Mouse (Mus musculus) heart, embryonic 13.5 days (tissue): ENCODE data around the gene Tmem200a. TPM values are rescaled to one million over a fixed set of nuclear protein-coding genes. Genes with fewer than 3 reads are reported as not detected.

Experiments used
- ATAC-seq: fragments of 200-750 bp; cut with Nextera tagmentation; 2 replicates; pipeline ENCODE4 v1.8.0; 2017; ENCODE audit warnings: moderate TSS enrichment; ENCODE audit not compliant: insufficient number of reproducible peaks, low FRiP score, low TSS enrichment; ENCODE audit errors: extremely low read depth
- H3K27ac ChIP-seq: fragments of 300-500 bp; sonication (generic); replicated peaks from 2 replicates; pipeline ENCODE4 v1.5.1; 2015; ENCODE audit warnings: moderate library complexity, mild to moderate bottlenecking, inconsistent platforms
- H3K27me3 ChIP-seq: fragments of 300-500 bp; sonication (generic); replicated peaks from 2 replicates; pipeline ENCODE4 v1.6.1; 2015; ENCODE audit warnings: mild to moderate bottlenecking, inconsistent platforms
- H3K36me3 ChIP-seq: fragments of 300-500 bp; sonication (generic); 2 replicates; pipeline ENCODE4 v1.6.1; 2015; ENCODE audit warnings: mild to moderate bottlenecking, inconsistent platforms
- H3K4me1 ChIP-seq: fragments of 300-500 bp; sonication (generic); 2 replicates; pipeline ENCODE4 v1.6.1; 2015; ENCODE audit warnings: inconsistent platforms
- H3K4me2 ChIP-seq: fragments of 300-500 bp; sonication (generic); 2 replicates; pipeline ENCODE4 v1.6.1; 2015; ENCODE audit warnings: inconsistent platforms, mild to moderate bottlenecking, moderate library complexity
- H3K4me3 ChIP-seq: fragments of 300-500 bp; sonication (generic); 2 replicates; pipeline ENCODE4 v1.5.1; 2015; ENCODE audit warnings: moderate library complexity, mild to moderate bottlenecking, inconsistent platforms
- H3K9ac ChIP-seq: fragments of 300-500 bp; sonication (generic); 2 replicates; pipeline ENCODE4 v1.6.1; 2015; ENCODE audit warnings: inconsistent platforms, mild to moderate bottlenecking, moderate library complexity
- H3K9me3 ChIP-seq: fragments of 300-500 bp; sonication (generic); 2 replicates; pipeline ENCODE4 v1.6.1; 2016; ENCODE audit warnings: inconsistent platforms
- WGBS: fragments of 180-500 bp; shearing (Covaris S2); methylation state at CpG from one replicate; pipeline ENCODE4 v1.1.7; 2015; ENCODE audit warnings: mixed read lengths; 5-methylcytosine and 5-hydroxymethylcytosine counted together
- polyA plus RNA-seq: library from polyadenylated mRNA; unstranded; fragments of >200 nt; fragmentation: Nextera tagmentation; extraction: Ambion mirVana; gene quantifications from 2 replicates; pipeline ENCODE4 v1.2.1, GENCODE M21; 2015

Gene Tmem200a
- polyA plus RNA-seq, result 1.6 and 1.7 TPM in 2 replicates

DNA sequence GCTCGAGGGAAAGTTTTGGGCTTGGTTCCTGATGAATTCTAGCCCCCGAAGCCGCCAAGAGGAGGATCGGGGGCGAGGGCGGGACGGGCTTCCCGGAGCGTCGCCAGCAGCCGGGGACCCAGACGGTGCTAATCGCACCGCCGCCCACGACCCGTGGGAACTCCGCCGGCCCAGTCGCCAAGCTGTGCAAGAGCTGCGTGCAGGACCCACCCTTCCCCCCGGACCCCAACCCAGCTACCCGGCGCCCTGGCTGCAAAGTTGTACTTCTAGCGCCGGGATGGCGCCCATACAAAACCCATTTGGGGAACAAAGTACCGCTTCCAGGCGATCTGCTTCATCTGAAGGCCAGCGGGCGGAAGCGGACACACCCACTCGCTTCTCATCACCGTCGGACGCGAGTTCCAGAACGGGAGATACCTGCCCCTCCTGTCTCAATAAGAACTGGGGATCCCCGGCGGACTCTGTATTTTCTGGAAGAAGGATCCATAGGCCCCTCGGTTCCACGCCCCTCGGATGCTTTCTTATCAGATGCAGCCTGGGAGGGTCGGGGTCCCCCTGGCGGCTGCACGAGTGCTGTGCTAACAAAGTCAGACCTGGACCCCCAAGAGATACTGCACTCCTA, at the start of gene Tmem200a:
Gene Tmem200a (minus strand): TSS at position 532 of the 622 bp plus-strand sequence.
- Histone ChIP-seq H3K9ac (peak within 1 kb of the TSS; percentile 76), H3K9me3 (no peaks in the 10 kb centered on the region), H3K27ac (no peak within 1 kb of the TSS), H3K27me3 (peaks cover 46% of the 10 kb centered on the region), H3K4me2 (peak within 1 kb of the TSS; percentile 98), H3K36me3 (no peaks in the 10 kb centered on the region), H3K4me1 (peaks cover 11% of the 10 kb centered on the region), H3K4me3 (peak within 1 kb of the TSS; percentile 67)
- peak; percentile 19; the same call in 1 of the 2 replicates for ATAC-seq
- under 1% methylated on average over 46 of the region's 46 CpGs for WGBS

DNA sequence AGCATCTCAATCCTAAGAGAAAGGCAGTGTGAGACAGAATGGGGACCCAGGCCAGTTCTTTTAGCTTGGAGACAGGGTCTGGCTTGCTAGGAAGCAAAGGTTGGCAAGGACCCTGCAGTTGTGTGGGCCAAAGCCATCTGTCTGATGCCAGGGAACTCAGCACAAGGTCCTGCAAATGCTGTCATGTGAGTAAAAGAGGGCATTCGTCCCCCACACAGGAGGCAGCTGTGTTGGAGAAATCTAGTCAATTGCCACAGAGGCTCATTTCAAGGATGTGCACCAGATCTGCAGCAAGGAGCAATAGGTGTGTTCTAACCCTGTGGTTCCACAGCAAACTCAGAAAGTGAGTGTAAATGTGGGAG, 41.0 kb upstream of the Tmem200a start:
- no peak overlapping the region for H3K4me3 ChIP-seq
- 50% methylated on average over 1 of the region's 1 CpGs for WGBS

DNA sequence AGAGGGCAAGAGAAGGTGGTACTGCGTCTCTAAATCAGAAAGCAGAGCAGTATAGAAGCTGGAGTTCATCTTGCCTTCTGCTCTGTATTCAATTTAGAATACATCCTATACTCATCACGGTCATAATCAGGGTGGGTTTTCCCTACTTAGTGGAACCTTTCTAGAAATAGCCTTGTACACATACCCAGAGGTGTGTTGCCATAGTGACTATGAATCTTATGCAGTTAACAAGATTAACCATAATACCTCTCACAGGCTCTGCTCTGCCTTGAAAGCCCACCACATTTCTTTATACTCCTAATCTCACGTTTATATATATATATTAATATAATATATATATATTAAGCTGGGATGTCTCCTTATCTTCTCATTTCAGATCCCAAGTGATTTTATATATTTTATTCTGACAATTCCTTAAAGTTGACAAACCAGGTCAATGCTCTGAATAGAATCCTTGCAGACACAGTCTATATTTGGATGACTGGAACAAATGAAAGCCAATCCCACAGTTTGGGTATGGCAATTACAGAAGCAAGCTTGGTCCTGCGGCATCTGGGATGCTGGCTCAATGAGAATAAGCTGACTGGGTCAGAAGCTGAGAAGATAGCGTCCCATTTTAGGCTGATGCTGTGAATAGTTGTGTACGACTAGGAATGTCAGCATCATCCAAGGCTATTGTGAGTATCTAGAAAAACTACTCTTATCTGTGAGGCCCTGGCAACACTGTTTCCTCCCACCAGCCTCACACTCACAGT, 40.4 kb upstream of the Tmem200a start:
- Histone ChIP-seq H3K9me3 (no peaks in the 10 kb centered on the region), H3K27ac (no peak overlapping the region), H3K4me2 (no peak overlapping the region), H3K4me3 (no peak overlapping the region), H3K27me3 (no peaks in the 10 kb centered on the region), H3K36me3 (no peaks in the 10 kb centered on the region), H3K4me1 (no peaks in the 10 kb centered on the region), H3K9ac (no peak overlapping the region)
- WGBS, result 63% methylated on average over 6 of the region's 6 CpGs
- no peak for ATAC-seq

More for the DNA sequence above, 41.0 kb upstream of the Tmem200a start:
- no peak for ATAC-seq
- no peaks in the 10 kb centered on the region for H3K4me1 ChIP-seq
- no peak overlapping the region for H3K9ac ChIP-seq
- H3K27me3 ChIP-seq, result no peaks in the 10 kb centered on the region
- H3K4me2 ChIP-seq, result no peak overlapping the region
- no peaks in the 10 kb centered on the region for H3K9me3 ChIP-seq
- H3K36me3 ChIP-seq, result no peaks in the 10 kb centered on the region
- no peak overlapping the region for H3K27ac ChIP-seq

DNA sequence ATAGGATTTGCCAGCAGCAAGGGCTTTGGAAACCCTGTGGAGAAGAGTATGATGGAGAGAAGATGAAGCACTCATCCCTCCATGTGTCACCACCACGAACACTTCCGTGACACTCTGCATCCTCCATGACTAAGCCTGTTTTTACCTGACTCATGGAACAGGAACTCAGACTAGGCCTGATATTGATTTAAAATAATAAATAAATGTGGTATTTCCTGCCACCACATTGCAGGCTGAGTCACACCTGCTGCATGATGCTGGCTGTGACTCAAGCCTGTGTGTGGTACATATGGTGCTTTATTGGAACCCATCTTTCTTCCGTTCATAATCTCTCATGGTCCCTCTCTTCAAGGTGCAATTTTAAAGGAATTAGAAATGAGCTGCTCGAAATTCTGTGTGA, 35.6 kb upstream of the Tmem200a start:
- Histone ChIP-seq H3K4me3 (no peak overlapping the region), H3K4me2 (no peak overlapping the region), H3K9ac (no peak overlapping the region), H3K4me1 (no peaks in the 10 kb centered on the region), H3K27me3 (no peaks in the 10 kb centered on the region), H3K9me3 (no peaks in the 10 kb centered on the region), H3K27ac (no peak overlapping the region), H3K36me3 (no peaks in the 10 kb centered on the region)
- ATAC-seq, result no peak
- WGBS, result 67% methylated on average over 4 of the region's 4 CpGs

DNA sequence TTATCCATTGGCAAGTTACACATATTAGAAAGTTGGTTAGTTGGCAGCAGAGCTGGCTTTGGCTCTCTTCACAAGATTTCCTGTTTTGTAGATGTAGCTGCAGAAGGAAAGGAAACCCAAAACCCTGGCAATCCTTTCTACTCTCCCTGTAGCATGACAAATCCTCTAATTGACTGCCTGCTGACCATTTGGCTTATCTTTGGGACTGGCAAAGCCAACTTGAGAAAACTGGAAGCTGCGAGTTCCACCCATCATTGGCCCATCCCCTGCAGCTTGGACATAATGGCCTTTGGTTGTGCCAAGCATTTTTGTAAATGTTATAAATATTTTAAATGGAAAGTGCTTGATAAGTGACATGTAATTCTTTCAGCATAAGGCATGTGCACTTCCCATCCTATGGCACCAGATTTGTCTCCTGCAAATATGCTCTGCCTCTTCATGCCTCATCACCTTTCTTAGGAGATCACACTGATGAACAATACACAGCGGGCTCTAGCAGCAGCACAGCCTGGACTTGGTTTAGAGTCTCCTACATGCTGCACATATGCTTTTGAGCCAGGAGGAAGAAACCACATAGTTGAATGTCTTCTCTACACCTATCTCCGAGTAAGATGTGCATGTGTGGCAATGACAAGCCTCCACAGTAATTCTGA, 24.6 kb upstream of the Tmem200a start:
- no peaks in the 10 kb centered on the region for H3K4me1 ChIP-seq
- no peak overlapping the region for H3K27ac ChIP-seq
- no peak overlapping the region for H3K4me3 ChIP-seq
- no peak overlapping the region for H3K9ac ChIP-seq
- ATAC-seq, result no peak
- H3K9me3 ChIP-seq, result no peaks in the 10 kb centered on the region
- WGBS, result 70% methylated on average over 3 of the region's 3 CpGs
- H3K36me3 ChIP-seq, result no peaks in the 10 kb centered on the region
- H3K27me3 ChIP-seq, result no peaks in the 10 kb centered on the region
- H3K4me2 ChIP-seq, result no peak overlapping the region

DNA sequence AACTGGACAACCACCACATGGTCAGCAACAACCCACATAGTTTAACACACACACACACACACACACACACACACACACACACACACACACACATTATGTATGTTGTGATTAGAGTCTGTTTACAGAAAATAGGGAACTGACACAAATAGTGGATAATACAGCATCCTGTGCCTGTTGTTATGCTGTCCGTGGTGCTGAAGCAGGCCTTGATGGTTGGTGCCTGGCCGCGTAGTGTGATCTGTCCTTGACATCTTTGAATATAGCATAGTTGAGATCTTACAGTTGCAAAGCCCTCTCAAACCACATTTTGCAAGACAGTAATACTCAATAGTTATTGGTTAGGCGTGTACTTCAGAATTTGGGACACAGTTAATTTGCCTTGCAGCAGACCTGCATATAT, 3.2 kb upstream of the Tmem200a start:
- Histone ChIP-seq H3K36me3 (no peaks in the 10 kb centered on the region), H3K4me3 (no peak overlapping the region), H3K4me1 (peaks cover 11% of the 10 kb centered on the region), H3K27ac (no peak overlapping the region), H3K27me3 (peaks cover 30% of the 10 kb centered on the region), H3K9ac (no peak overlapping the region), H3K9me3 (no peaks in the 10 kb centered on the region), H3K4me2 (no peak overlapping the region)
- 58% methylated on average over 4 of the region's 4 CpGs for WGBS
- no peak for ATAC-seq

DNA sequence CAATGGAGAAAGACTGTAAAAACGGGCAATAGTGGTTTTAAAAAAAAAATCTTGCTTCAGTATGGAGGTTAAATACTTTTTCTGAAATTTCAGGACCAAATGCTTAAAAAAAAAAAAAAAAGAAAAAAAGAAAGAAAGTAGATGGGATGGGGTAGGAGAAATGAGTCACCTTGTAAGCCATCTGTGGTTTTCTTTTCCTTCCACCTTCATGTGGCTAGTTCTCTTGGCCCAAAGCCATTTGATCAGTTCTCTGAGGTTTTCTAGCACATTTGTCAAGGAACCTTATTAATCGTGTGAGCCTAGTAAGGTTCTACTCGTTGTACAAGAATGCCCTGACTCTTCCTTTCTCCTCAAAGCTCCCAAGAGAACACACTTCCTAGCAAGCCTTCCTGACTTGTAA, 826 bp upstream of the Tmem200a start:
- no peak overlapping the region for H3K4me2 ChIP-seq
- no peak overlapping the region for H3K9ac ChIP-seq

DNA sequence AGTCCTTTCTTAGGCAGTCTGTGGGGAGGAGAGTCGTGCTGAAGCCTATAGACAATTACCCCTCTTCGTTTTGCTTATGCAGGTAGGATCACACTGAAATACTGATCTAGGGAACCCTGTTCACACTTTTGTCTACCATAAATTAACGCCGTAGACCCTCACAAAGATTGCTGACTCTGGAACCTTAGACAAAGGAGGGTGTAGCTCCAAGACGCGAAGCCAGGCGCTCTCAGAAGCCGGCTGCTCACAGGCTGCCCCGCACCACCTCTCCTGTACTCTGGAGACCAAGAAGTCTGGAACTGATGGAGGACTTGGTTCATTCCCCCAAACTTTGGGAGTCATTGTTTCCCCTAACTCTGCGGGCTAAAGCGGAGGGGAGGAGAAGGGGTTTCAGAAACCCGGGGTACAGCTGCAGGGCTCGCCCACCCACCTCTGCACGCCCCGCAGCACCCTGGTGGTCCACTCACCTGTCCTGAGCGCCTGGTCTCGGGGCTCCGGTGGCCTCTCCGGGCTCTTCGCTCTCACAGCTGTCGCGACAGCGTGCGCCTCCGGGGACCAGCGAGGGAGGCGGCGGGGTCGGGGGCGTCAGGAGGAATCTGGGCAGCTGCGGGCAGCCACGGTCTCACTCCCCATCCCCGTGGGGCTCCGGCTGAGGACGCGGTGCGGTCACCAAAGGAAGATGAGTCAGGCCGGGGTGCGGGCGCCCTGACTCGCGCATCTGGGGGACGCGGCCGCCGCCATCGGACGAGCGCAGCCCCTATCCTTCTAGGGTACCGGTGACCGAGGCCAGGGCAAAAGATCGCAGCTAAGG, 976 bp downstream of the Tmem200a start, which contains the start of gene Gm9767:
Gene Gm9767 (plus strand): TSS at position 585 of the 811 bp plus-strand sequence.
- ATAC-seq, result no peak; the same call in 1 of the 2 replicates
- 3% methylated on average over 52 of the region's 52 CpGs for WGBS

More for the DNA sequence above, 826 bp upstream of the Tmem200a start:
- ATAC-seq, result no peak
- Histone ChIP-seq H3K4me1 (peaks cover 11% of the 10 kb centered on the region), H3K9me3 (no peaks in the 10 kb centered on the region), H3K27ac (no peak overlapping the region), H3K27me3 (peaks cover 46% of the 10 kb centered on the region), H3K36me3 (no peaks in the 10 kb centered on the region), H3K4me3 (no peak overlapping the region)
- WGBS, result 66% methylated on average over 3 of the region's 3 CpGs

DNA sequence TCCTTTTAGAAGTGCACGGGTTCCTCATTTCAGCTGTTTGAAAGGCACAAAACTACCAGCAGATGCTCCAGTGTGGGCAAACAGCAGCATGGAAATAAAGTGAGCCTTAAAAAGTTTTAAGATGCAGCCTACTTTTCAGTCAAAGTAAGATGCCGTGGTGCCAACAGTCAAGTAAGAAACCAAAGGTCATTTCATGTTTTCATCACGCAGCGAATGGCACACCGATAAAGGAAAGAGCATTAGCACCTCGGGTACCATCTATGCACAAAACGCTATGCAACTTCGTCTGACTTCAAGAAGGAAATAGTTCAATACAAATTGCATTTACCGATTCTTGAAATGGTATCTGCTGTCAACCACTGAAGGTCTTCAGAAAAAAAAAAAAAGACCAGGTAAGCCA, 1.9 kb downstream of the Tmem200a start:
- H3K9ac ChIP-seq, result no peak overlapping the region
- H3K27ac ChIP-seq, result no peak overlapping the region
- no peaks in the 10 kb centered on the region for H3K36me3 ChIP-seq
- WGBS, result 78% methylated on average over 9 of the region's 9 CpGs
- no peak overlapping the region for H3K4me3 ChIP-seq
- peaks cover 11% of the 10 kb centered on the region for H3K4me1 ChIP-seq
- H3K9me3 ChIP-seq, result no peaks in the 10 kb centered on the region
- peaks cover 46% of the 10 kb centered on the region for H3K27me3 ChIP-seq
- no peak overlapping the region for H3K4me2 ChIP-seq
- no peak for ATAC-seq

More for the DNA sequence above, 976 bp downstream of the Tmem200a start, which contains the start of gene Gm9767:
- no peaks in the 10 kb centered on the region for H3K9me3 ChIP-seq
- peaks cover 46% of the 10 kb centered on the region for H3K27me3 ChIP-seq
- H3K4me1 ChIP-seq, result peaks cover 11% of the 10 kb centered on the region
- peak within 1 kb of the TSS; percentile 98 for H3K4me2 ChIP-seq
- peak within 1 kb of the TSS; percentile 76 for H3K9ac ChIP-seq
- peak within 1 kb of the TSS; percentile 67 for H3K4me3 ChIP-seq
- no peaks in the 10 kb centered on the region for H3K36me3 ChIP-seq
- H3K27ac ChIP-seq, result no peak within 1 kb of the TSS

DNA sequence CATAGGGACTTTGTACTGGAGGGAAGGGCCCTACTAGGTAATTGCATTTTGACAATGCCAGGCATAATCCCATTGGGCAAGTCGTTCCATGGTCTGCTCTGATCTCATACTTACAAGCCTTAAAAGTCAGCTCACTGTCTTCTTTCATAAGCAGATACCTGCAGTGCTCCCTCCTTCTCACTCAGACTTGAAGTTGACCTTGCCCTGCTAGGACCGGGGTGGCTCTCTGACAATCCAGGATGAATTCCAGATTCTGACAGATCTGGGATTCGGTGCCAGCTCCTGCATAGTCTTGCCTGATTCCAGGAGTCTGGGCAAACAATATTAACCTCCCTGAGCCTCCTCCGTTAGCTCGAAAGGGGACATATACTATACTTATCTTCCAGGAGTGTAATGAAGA, 6.9 kb downstream of the Tmem200a start:
- Histone ChIP-seq H3K4me3 (no peak overlapping the region), H3K4me1 (no peaks in the 10 kb centered on the region), H3K9me3 (no peaks in the 10 kb centered on the region), H3K36me3 (no peaks in the 10 kb centered on the region), H3K27me3 (peaks cover 15% of the 10 kb centered on the region), H3K27ac (no peak overlapping the region), H3K4me2 (no peak overlapping the region), H3K9ac (no peak overlapping the region)
- 75% methylated on average over 5 of the region's 5 CpGs for WGBS
- ATAC-seq, result no peak

DNA sequence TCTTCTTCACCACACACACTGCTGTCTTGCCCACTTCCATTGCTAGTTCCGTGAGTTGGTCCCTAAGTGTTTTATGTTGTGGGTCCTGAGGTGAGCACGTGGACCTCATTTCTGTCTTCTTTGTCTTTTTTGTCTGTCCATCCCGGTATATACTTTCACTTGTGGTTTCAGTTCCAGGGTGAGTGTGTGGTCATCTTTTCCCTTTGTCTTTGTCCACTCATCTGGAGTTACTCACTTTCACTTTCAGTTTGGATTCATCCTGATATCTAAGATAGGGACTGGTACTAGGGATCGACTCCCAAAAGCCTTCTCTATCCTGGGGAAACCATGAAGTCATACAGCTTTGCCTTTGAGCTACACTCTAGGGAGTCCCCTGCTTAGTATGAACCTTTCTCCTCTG, 15.8 kb downstream of the Tmem200a start:
- no peak overlapping the region for H3K4me2 ChIP-seq
- 73% methylated on average over 4 of the region's 4 CpGs for WGBS

More for the DNA sequence above, 15.8 kb downstream of the Tmem200a start:
- Histone ChIP-seq H3K9me3 (no peaks in the 10 kb centered on the region), H3K36me3 (no peaks in the 10 kb centered on the region), H3K4me3 (no peak overlapping the region), H3K9ac (no peak overlapping the region), H3K27ac (no peak overlapping the region), H3K4me1 (no peaks in the 10 kb centered on the region), H3K27me3 (no peaks in the 10 kb centered on the region)
- ATAC-seq, result no peak
